Mouse (Mus musculus): ENCODE measurements around the gene Zfp217.

GRCm38 (mm10) chr2:170107791-170108190, 40.1 kb downstream of the Zfp217 start:
- TF ChIP-seq CTCF (IDR thresholded peaks at IDR 0.05; ENCODE audit: insufficient read depth, low read depth, low read length) = no peak
- no peak for TF ChIP-seq POLR2A (IDR thresholded peaks at IDR 0.05; ENCODE audit: insufficient read depth, low read depth, low read length)
